Mouse (Mus musculus) forebrain, embryonic 15.5 days (tissue): Measurements from ENCODE around the gene Gm26897. TPM values are rescaled to one million over a fixed set of nuclear protein-coding genes. Genes with fewer than 3 reads are reported as not detected.
A peak's percentile ranks its signal among the peaks of the same experiment; 100 is the strongest.

ENCODE experiments used
- ATAC-seq: fragments of 200-750 bp; cut with Nextera tagmentation; replicated peaks from 2 replicates; pipeline ENCODE4 v1.8.0; 2017; ENCODE audit warnings: mild to moderate bottlenecking, moderate TSS enrichment, moderate library complexity
- H3K27ac ChIP-seq: fragments of 300-500 bp; sonication (generic); replicated peaks from 2 replicates; pipeline ENCODE4 v1.5.1; 2015; ENCODE audit warnings: mild to moderate bottlenecking, inconsistent platforms
- H3K27me3 ChIP-seq: fragments of 300-500 bp; sonication (generic); 2 replicates; pipeline ENCODE4 v1.6.1; 2015; ENCODE audit warnings: inconsistent platforms
- H3K36me3 ChIP-seq: fragments of 300-500 bp; sonication (generic); 2 replicates; pipeline ENCODE4 v1.6.1; 2015; ENCODE audit warnings: mild to moderate bottlenecking, inconsistent platforms
- H3K4me1 ChIP-seq: fragments of 300-500 bp; sonication (generic); 2 replicates; pipeline ENCODE4 v1.6.1; 2015; ENCODE audit warnings: inconsistent platforms
- H3K4me2 ChIP-seq: fragments of 300-500 bp; sonication (generic); replicated peaks from 2 replicates; pipeline ENCODE4 v1.6.1; 2015; ENCODE audit warnings: mild to moderate bottlenecking, inconsistent platforms
- H3K4me3 ChIP-seq: fragments of 300-500 bp; sonication (generic); 2 replicates; pipeline ENCODE4 v1.5.1; 2015; ENCODE audit warnings: mild to moderate bottlenecking, inconsistent platforms
- H3K9ac ChIP-seq: fragments of 300-500 bp; sonication (generic); replicated peaks from 2 replicates; pipeline ENCODE4 v1.6.1; 2015; ENCODE audit warnings: mild to moderate bottlenecking, inconsistent platforms
- H3K9me3 ChIP-seq: fragments of 300-500 bp; sonication (generic); 2 replicates; pipeline ENCODE4 v1.6.1; 2016; ENCODE audit warnings: inconsistent platforms
- WGBS: fragments of 180-500 bp; shearing (Covaris S2); methylation state at CpG from one replicate; pipeline ENCODE4 v1.1.7; 2015; ENCODE audit warnings: mixed read lengths; 5-methylcytosine and 5-hydroxymethylcytosine counted together
- polyA plus RNA-seq: library from polyadenylated mRNA; unstranded; fragments of >200 nt; fragmentation: Nextera tagmentation; extraction: Ambion mirVana; gene quantifications from 2 replicates; pipeline ENCODE4 v1.2.1, GENCODE M21; 2015

Gm26897 gene
- polyA plus RNA-seq, 1 experiment from 2014 or later: not detected

DNA sequence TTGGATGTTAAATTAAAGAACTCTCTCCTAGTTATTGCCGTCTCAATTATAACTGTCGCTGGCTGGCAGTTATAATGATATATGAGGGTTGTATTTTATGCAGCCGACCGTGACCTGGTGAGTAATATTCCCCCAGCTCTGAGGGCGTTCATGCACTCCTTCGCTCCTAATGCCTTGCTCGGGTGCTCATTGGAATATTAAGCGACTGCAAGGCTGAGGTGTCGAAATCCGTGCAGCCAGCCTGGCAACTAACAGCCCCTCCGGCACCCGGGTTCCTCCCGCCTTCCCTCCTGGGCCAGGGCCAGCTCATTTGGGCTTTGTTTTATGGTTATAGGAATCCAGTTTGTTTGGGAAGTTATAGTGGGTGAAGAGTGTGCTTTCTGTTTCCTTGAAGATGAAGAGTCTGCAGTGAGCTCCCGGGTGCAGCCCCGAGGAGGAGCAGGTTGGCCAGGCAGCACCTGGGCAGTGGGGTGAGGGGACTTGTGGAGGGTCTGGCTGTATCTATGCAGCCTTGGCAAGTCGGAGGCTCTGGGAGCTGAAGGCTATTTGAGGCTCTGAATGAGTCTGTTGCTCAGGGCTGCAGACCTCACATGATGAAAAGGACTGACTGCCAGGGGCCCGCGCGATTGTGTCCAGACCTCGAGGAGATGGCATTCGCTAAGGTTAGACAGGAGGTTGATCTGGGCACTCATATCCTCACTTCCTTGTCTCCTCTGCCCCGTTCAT lies 8.4 kb upstream of the Gm26897 start:
- H3K27ac ChIP-seq: peak overlapping the region; percentile 97
- WGBS: 14% methylated on average over 22 of the region's 22 CpGs
- H3K27me3 ChIP-seq: no peaks in the 10 kb centered on the region
- H3K9ac ChIP-seq: peak overlapping the region; percentile 37
- H3K4me3 ChIP-seq: peak overlapping the region; percentile 25
- H3K36me3 ChIP-seq: no peaks in the 10 kb centered on the region
- H3K4me2 ChIP-seq: peak overlapping the region; percentile 43
- H3K9me3 ChIP-seq: no peaks in the 10 kb centered on the region
- peaks cover 49% of the 10 kb centered on the region for H3K4me1 ChIP-seq
- peak; percentile 78 for ATAC-seq

DNA sequence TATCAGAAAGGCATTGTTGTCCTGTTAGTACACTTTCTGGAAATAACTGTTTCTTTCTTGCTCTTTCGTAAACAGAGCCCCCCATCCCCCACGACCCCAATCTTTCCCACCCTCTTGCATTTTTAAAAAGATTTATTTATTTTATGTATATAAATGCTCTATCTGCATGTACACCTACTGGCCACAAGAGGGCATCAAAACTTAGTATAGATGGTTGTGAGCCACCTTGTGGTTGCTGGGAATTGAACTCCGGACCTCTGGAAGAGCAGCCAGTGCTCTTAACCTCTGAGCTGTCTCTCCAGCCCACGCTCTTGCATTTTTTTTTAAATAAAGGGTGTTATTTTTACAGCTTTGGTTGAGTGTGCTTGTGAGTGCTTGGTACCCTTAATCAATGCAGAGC lies 5.3 kb upstream of the Gm26897 start:
- no peaks in the 10 kb centered on the region for H3K36me3 ChIP-seq
- WGBS: 82% methylated on average over 4 of the region's 4 CpGs
- no peak for ATAC-seq
- H3K4me3 ChIP-seq: no peak overlapping the region
- no peak overlapping the region for H3K4me2 ChIP-seq
- peaks cover 41% of the 10 kb centered on the region for H3K4me1 ChIP-seq
- H3K9me3 ChIP-seq: no peaks in the 10 kb centered on the region
- H3K27me3 ChIP-seq: no peaks in the 10 kb centered on the region
- no peak overlapping the region for H3K9ac ChIP-seq
- H3K27ac ChIP-seq: no peak overlapping the region

GRCm38 (mm10) chr5:111730560-111731167 lies 3.1 kb upstream of the Gm26897 start:
- Histone ChIP-seq H3K4me2 (no peak overlapping the region), H3K4me3 (no peak overlapping the region), H3K4me1 (peaks cover 19% of the 10 kb centered on the region), H3K27me3 (no peaks in the 10 kb centered on the region), H3K9ac (no peak overlapping the region), H3K27ac (peak overlapping the region; percentile 65), H3K36me3 (no peaks in the 10 kb centered on the region), H3K9me3 (no peaks in the 10 kb centered on the region)
- peak; percentile 51 for ATAC-seq
- 14% methylated on average over 16 of the region's 16 CpGs for WGBS

GRCm38 (mm10) chr5:111732194-111732593 lies 1.5 kb upstream of the Gm26897 start:
- 64% methylated on average over 2 of the region's 2 CpGs for WGBS

DNA sequence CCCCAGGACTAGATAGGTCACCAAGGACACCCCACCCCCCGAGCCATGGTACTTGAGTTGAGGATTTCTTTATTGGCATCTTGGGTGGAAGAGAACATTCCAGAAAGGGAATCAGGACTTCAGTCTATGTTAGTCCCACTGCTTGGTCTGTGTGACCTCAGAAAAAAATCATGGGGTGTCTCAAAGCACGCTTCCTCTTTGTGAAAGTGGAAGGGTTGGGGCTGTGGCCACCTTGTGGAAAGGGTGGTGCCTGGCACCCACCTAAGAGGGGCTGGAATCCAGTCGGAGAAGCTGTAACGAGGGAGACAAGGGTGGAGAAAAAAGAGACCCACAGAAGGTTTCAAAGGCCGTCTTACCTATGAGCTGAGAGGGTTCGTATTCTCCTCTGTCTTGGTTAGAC lies 5.8 kb downstream of the Gm26897 start:
- ATAC-seq: no peak
- H3K27ac ChIP-seq: 0 out of 2 replicates have a peak overlapping the region, but pooled peaks have one; percentile 9

More at GRCm38 (mm10) chr5:111732194-111732593, 1.5 kb upstream of the Gm26897 start:
- Histone ChIP-seq H3K9me3 (no peaks in the 10 kb centered on the region), H3K4me2 (no peak overlapping the region), H3K4me1 (peaks cover 8% of the 10 kb centered on the region), H3K27me3 (no peaks in the 10 kb centered on the region), H3K27ac (peak overlapping the region; percentile 27; the same call in 1 of the 2 replicates), H3K36me3 (no peaks in the 10 kb centered on the region), H3K9ac (no peak overlapping the region), H3K4me3 (no peak overlapping the region)
- ATAC-seq: no peak

DNA sequence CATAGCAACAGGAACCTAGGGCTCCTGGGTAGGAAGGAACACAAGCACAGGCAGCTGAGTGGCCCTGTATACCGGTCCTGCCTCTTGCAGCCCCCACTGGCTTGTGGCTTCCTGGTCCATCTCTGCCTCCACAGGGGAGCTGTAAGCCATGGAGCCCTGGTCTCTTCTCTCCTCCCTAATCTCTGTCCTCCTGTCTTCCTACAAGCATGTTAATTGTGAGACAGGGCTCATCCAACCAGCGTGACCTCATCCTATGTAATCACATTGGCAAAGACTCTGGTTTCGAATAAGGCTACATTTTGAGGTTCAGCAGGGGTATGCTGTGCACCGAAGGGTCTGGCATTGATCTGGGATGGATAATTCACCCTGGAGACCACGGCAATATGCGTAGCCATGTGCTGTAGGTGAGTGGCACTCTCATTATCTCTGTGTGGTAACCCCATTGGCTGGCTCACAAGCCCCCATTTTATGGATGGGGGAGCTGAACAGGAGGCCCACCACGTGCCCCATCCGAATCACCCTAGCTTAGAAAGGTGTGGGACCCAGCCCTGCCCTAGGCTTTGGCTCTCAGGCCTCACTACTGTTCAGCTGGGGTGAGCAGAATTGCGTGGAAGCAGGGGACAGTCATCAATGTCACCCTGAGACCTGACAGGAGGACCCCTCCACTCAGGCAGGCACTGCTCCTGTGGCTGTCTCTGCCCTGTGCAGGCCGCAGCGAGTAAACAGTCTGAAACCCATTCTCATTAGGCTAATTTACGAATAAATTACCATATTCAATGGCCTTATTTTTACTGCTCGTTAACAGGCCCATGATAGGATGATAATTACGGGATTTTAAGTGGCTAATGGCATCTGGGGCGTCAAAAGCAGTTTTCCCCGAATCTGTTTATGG lies 6.9 kb downstream of the Gm26897 start:
- Histone ChIP-seq H3K36me3 (no peaks in the 10 kb centered on the region), H3K4me2 (no peak overlapping the region), H3K27ac (peak overlapping the region; percentile 96), H3K27me3 (no peaks in the 10 kb centered on the region), H3K4me1 (peaks cover 34% of the 10 kb centered on the region), H3K4me3 (no peak overlapping the region), H3K9ac (no peak overlapping the region), H3K9me3 (no peaks in the 10 kb centered on the region)
- 8% methylated on average over 16 of the region's 16 CpGs for WGBS
- ATAC-seq: peak; percentile 89

More for the DNA sequence above, 5.8 kb downstream of the Gm26897 start:
- no peaks in the 10 kb centered on the region for H3K36me3 ChIP-seq
- H3K9ac ChIP-seq: no peak overlapping the region
- H3K27me3 ChIP-seq: no peaks in the 10 kb centered on the region
- no peak overlapping the region for H3K4me2 ChIP-seq
- 69% methylated on average over 6 of the region's 6 CpGs for WGBS
- H3K4me3 ChIP-seq: no peak overlapping the region
- H3K4me1 ChIP-seq: peaks cover 34% of the 10 kb centered on the region
- H3K9me3 ChIP-seq: no peaks in the 10 kb centered on the region

DNA sequence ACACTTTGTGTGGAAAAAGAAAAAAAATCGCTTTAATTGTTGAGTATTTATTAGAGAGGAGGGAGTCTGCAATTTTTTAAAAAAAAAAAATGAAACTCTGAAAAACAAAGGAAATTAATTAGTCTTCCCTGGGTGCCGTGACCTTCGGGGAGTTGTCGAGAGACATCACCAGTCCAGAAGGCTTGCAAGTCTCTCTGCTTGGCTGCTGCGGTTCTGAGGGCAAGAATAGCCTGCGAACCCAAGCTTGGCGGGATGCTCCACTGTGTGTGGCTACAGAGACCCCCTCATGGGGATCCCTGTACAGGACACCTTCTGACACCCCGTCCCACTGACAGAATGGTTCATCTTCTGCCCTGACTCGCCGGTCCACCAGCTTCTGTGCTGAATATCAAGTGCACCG lies 7.6 kb downstream of the Gm26897 start:
- Histone ChIP-seq H3K27ac (peak overlapping the region; percentile 96), H3K4me2 (peak overlapping the region; percentile 30), H3K9ac (peak overlapping the region; percentile 44), H3K36me3 (no peaks in the 10 kb centered on the region), H3K27me3 (no peaks in the 10 kb centered on the region), H3K4me1 (peaks cover 34% of the 10 kb centered on the region), H3K9me3 (no peaks in the 10 kb centered on the region), H3K4me3 (no peak overlapping the region)
- ATAC-seq: 0 out of 2 replicates have a peak, but pooled peaks have one; percentile 15
- 1% methylated on average over 11 of the region's 11 CpGs for WGBS

GRCm38 (mm10) chr5:111742290-111742898 lies 8.7 kb downstream of the Gm26897 start:
- H3K4me1 ChIP-seq: peaks cover 34% of the 10 kb centered on the region

GRCm38 (mm10) chr5:111749599-111749998 lies 15.9 kb downstream of the Gm26897 start:
- peak overlapping the region; percentile 93 for H3K27ac ChIP-seq
- H3K9me3 ChIP-seq: no peaks in the 10 kb centered on the region
- ATAC-seq: no peak
- H3K4me3 ChIP-seq: no peak overlapping the region
- no peaks in the 10 kb centered on the region for H3K27me3 ChIP-seq
- WGBS: 57% methylated on average over 5 of the region's 5 CpGs
- no peaks in the 10 kb centered on the region for H3K36me3 ChIP-seq
- H3K9ac ChIP-seq: no peak overlapping the region
- no peak overlapping the region for H3K4me2 ChIP-seq
- H3K4me1 ChIP-seq: peaks cover 46% of the 10 kb centered on the region

More at GRCm38 (mm10) chr5:111742290-111742898, 8.7 kb downstream of the Gm26897 start:
- H3K9ac ChIP-seq: peak overlapping the region; percentile 44
- H3K4me3 ChIP-seq: no peak overlapping the region
- H3K9me3 ChIP-seq: no peaks in the 10 kb centered on the region
- no peaks in the 10 kb centered on the region for H3K27me3 ChIP-seq
- peak overlapping the region; percentile 30; the same call in 1 of the 2 replicates for H3K4me2 ChIP-seq
- H3K27ac ChIP-seq: peak overlapping the region; percentile 96
- 7% methylated on average over 13 of the region's 13 CpGs for WGBS
- H3K36me3 ChIP-seq: no peaks in the 10 kb centered on the region
- ATAC-seq: peak; percentile 34; the same call in 1 of the 2 replicates

- no peaks in the 10 kb centered on the region for H3K27me3 ChIP-seq
- WGBS: 38% methylated on average over 13 of the region's 13 CpGs
- peak; percentile 72 for ATAC-seq
- peak overlapping the region; percentile 93 for H3K27ac ChIP-seq
- peaks cover 51% of the 10 kb centered on the region for H3K4me1 ChIP-seq
- H3K36me3 ChIP-seq: no peaks in the 10 kb centered on the region
- peak overlapping the region; percentile 14; the same call in 1 of the 2 replicates for H3K4me2 ChIP-seq
- H3K9ac ChIP-seq: no peak overlapping the region
- no peak overlapping the region for H3K4me3 ChIP-seq
- H3K9me3 ChIP-seq: no peaks in the 10 kb centered on the region
Measured at GRCm38 (mm10) chr5:111750092-111750491, 16.4 kb downstream of the Gm26897 start.

DNA sequence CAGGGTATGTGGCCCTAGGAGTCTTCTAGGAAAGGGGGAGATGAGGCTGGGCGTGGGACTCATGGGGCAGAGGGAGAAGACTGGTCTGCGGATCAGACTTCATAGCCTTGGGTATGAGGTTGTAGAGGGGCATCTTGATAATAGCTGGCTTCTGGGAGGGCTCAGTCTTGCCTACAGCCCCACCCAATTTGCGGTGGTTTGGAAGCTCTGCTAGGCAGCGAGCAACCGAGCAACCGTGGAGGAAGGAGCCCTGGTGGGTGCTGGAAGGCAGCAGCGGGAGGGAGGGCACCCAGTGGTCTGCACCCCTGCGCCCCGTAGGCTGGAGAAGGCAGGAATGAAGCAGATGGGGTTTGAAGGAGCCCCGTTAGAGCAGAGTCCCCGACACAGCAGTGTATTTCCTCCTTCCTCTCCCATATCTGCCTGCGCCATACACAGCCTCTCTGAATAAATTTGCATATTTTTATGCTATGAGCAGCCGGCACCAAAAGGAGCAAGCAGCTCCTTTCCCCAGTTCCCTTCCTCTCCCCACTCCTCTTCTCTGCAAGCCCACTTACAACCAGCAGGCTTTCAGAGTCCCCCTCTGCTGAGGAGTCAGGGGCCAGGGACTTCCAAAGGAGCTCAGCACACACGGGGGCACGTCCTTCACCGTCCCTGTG lies 20.9 kb downstream of the Gm26897 start:
- Histone ChIP-seq H3K9ac (peak overlapping the region; percentile 58), H3K9me3 (no peaks in the 10 kb centered on the region), H3K27me3 (no peaks in the 10 kb centered on the region), H3K4me3 (peak overlapping the region; percentile 23), H3K36me3 (no peaks in the 10 kb centered on the region), H3K4me1 (peaks cover 55% of the 10 kb centered on the region), H3K4me2 (peak overlapping the region; percentile 44), H3K27ac (peak overlapping the region; percentile 99)
- 16% methylated on average over 16 of the region's 16 CpGs for WGBS
- peak; percentile 85 for ATAC-seq
